Mouse (Mus musculus): ENCODE data around the gene Cuta. TPM values are rescaled to one million over a fixed set of nuclear protein-coding genes. Genes with fewer than 3 reads are reported as not detected.

Gene Cuta
- polyA plus RNA-seq, 1 experiment from 2014 or later: 152 TPM

DNA sequence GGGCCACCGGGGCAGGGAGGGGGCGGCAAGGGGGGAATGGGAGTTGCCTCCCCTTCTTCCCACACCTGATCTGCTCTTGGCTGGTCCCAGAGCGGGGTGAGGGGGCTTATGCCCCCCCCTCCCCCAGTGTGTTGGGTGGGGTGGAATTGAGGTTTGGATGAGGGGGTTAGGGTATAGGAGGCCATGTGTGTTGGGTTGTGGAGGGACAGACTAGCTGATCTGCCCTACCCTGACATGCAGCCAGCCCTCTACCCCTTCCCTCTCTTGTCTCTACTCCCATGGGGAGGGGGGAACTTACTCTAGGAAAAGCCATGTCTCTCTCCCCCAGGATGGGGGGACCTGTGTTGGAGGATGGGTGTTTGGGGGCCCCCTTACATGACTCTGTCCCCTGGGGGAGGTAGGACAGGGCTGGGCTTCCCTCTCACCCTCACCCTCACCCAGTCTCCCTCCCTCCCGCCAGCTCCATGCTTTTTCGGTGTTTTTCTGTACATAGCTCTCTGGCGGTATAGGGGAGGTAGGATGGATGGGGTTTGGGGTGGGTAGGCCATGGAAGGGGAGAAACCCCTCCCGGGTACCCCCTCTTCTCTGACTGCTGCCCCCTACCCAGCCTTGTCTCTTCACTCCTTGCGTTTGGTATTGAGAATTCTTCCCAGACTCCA lies 32.0 kb upstream of the Cuta start:
- no peak overlapping the region for H3K27ac ChIP-seq (replicated peaks)
- H3K4me2 ChIP-seq: peak overlapping the region; percentile 98
- H3K4me3 ChIP-seq: peak overlapping the region; percentile 87

DNA sequence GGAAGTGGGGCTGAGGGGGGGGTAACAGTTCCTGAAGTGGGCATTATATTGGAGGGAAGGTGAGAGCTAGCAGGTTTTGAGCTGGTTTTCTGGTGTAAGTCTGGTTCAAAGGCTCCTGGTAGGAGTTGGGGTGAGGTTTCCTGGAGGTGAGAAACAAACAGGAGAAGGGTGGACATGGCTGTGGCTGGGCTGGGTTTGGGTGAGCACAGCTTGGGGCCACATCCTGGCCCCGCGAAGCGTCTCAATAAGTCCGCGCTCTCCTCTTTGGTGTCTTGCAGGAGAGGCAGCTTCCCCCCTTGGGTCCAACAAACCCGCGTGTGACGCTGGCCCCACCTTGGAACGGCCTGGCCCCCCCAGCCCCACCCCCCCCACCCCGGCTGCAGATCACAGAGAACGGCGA lies 30.9 kb upstream of the Cuta start:
- no peak for ATAC-seq (ENCODE audit: extremely low read depth, insufficient number of reproducible peaks, low FRiP score, low TSS enrichment)
- no peak overlapping the region for H3K9ac ChIP-seq
- H3K27me3 ChIP-seq (replicated peaks): no peaks in the 10 kb centered on the region
- H3K4me2 ChIP-seq: no peak overlapping the region
- 58% methylated on average over 12 of the region's 12 CpGs for WGBS
- peaks cover 29% of the 10 kb centered on the region for H3K4me1 ChIP-seq
- H3K9me3 ChIP-seq: no peaks in the 10 kb centered on the region
- no peak overlapping the region for H3K4me3 ChIP-seq
- H3K27ac ChIP-seq (replicated peaks): no peak overlapping the region
- H3K36me3 ChIP-seq: peaks cover 51% of the 10 kb centered on the region

More for the DNA sequence above, 32.0 kb upstream of the Cuta start:
- Histone ChIP-seq H3K36me3 (peaks cover 51% of the 10 kb centered on the region), H3K9me3 (no peaks in the 10 kb centered on the region), H3K4me1 (peaks cover 40% of the 10 kb centered on the region), H3K9ac (peak overlapping the region; percentile 90), H3K27me3 (replicated peaks) (no peaks in the 10 kb centered on the region)
- WGBS: 50% methylated on average over 8 of the region's 8 CpGs
- ATAC-seq (ENCODE audit: extremely low read depth, insufficient number of reproducible peaks, low FRiP score, low TSS enrichment): no peak

DNA sequence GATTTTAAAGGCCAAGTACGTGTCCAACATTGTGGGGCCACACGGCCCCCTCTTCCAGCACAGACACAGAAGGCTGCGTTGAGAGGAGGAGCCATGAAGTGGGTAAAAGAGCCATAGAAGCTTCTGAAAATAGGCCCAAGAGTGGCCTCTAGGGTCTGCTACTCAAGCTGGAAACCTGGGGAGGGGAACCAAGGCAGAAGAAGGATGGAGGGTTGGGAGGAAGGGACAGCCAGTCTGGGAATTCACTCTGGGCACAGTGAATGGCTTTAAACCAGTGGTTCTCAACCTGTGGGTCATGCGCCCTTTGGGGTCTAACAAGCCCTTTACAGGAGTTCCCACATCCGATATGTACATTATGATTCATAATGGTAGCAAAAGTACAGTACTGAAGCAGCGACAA lies 29.9 kb upstream of the Cuta start:
- no peak overlapping the region for H3K4me3 ChIP-seq
- no peaks in the 10 kb centered on the region for H3K9me3 ChIP-seq
- no peak overlapping the region for H3K9ac ChIP-seq
- peaks cover 51% of the 10 kb centered on the region for H3K36me3 ChIP-seq
- H3K27ac ChIP-seq (replicated peaks): no peak overlapping the region
- no peak overlapping the region for H3K4me2 ChIP-seq
- no peak for ATAC-seq (ENCODE audit: extremely low read depth, insufficient number of reproducible peaks, low FRiP score, low TSS enrichment)
- 74% methylated on average over 6 of the region's 6 CpGs for WGBS
- no peaks in the 10 kb centered on the region for H3K27me3 ChIP-seq (replicated peaks)
- peaks cover 23% of the 10 kb centered on the region for H3K4me1 ChIP-seq

DNA sequence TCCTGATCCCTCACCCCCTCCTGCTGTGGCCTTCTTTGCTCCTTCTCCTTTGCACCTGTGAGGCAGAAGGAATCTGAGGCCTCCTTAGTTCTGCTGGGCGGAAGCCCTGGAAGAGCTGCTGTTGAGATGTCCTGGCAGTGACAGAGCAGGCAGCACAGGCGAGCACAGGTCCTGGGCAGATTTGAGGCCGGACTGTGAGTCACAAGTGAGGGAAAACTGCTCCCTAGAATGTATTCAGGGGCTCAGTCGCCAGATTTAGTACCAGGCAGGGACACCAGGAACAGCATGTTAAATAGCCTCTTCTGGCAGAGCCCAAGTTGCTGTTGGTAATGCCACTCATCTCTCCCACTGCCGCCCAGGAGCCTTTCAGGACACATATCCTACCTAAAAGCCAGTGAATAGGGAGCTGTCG lies 28.8 kb upstream of the Cuta start:
- H3K4me3 ChIP-seq: no peak overlapping the region
- no peaks in the 10 kb centered on the region for H3K27me3 ChIP-seq (replicated peaks)
- H3K9me3 ChIP-seq: no peaks in the 10 kb centered on the region
- no peak overlapping the region for H3K9ac ChIP-seq
- no peak overlapping the region for H3K27ac ChIP-seq (replicated peaks)
- H3K4me2 ChIP-seq: no peak overlapping the region
- H3K36me3 ChIP-seq: peaks cover 60% of the 10 kb centered on the region
- H3K4me1 ChIP-seq: peaks cover 15% of the 10 kb centered on the region
- 80% methylated on average over 6 of the region's 6 CpGs for WGBS
- no peak for ATAC-seq (ENCODE audit: extremely low read depth, insufficient number of reproducible peaks, low FRiP score, low TSS enrichment)

DNA sequence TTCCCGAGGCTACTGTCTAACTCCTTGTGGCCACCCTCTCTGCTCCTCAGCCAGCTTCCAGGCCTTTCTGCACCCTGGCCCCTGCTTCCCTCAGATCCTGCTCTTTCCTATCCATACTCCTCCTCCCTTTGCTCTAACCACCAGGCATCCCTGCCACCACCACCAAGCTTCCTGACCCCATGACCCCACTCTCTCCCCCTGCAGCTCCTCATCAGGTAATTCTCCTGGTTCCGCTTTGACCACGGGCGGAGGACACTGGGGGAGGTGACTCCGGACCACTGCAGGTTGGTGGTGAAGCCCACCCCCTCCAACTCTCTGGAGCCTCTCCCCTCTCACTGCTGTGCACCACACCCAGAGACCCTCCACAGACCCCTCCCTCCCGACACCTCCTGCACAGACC lies 28.1 kb upstream of the Cuta start:
- peaks cover 67% of the 10 kb centered on the region for H3K36me3 ChIP-seq
- H3K9me3 ChIP-seq: no peaks in the 10 kb centered on the region
- no peak overlapping the region for H3K4me2 ChIP-seq
- no peak overlapping the region for H3K9ac ChIP-seq
- no peak for ATAC-seq (ENCODE audit: extremely low read depth, insufficient number of reproducible peaks, low FRiP score, low TSS enrichment)
- peaks cover 15% of the 10 kb centered on the region for H3K4me1 ChIP-seq
- 86% methylated on average over 6 of the region's 6 CpGs for WGBS
- H3K27me3 ChIP-seq (replicated peaks): no peaks in the 10 kb centered on the region
- no peak overlapping the region for H3K27ac ChIP-seq (replicated peaks)
- H3K4me3 ChIP-seq: no peak overlapping the region

DNA sequence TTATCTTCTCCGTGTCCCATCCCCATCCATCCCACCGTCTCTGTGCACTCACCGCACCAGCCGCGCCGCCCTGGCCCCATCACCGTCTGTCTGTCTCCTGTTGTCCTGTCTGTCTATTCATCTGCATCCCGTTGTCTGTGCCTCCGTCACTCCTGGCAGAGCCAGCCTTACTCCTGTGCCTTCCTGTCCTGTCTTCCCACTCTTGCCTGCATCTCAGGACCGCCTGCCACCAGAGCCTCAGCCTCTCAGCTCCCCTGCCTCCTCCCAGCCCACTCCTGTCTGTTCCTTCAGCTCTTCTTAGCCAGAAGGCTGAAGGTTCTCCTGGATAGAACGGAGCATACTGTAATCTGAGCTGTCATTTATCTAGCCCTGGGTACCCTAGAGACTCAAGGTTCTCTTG lies 27.6 kb upstream of the Cuta start:
- no peaks in the 10 kb centered on the region for H3K27me3 ChIP-seq (replicated peaks)
- ATAC-seq (ENCODE audit: extremely low read depth, insufficient number of reproducible peaks, low FRiP score, low TSS enrichment): no peak

DNA sequence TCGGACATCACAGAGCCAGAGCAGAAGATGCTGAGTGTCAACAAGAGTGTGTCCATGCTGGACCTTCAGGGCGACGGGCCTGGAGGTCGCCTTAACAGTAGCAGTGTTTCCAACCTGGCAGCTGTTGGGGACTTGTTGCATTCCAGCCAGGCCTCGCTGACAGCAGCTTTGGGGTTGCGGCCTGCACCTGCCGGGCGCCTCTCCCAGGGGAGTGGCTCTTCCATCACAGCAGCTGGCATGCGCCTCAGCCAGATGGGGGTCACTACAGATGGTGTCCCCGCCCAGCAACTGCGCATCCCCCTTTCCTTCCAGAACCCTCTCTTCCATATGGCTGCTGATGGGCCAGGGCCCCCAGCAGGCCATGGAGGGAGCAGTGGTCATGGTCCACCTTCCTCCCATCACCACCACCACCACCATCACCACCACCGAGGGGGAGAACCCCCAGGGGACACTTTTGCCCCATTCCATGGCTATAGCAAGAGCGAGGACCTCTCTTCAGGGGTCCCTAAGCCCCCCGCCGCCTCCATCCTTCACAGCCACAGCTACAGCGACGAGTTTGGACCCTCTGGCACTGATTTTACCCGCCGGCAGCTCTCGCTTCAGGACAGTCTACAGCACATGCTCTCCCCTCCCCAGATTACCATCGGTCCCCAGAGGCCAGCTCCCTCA lies 22.3 kb upstream of the Cuta start:
- WGBS: 85% methylated on average over 21 of the region's 21 CpGs
- H3K27ac ChIP-seq (replicated peaks): no peak overlapping the region
- peaks cover 4% of the 10 kb centered on the region; the same call in 1 of the 2 replicates for H3K4me1 ChIP-seq
- H3K9me3 ChIP-seq: no peaks in the 10 kb centered on the region
- ATAC-seq (ENCODE audit: extremely low read depth, insufficient number of reproducible peaks, low FRiP score, low TSS enrichment): no peak
- peaks cover 92% of the 10 kb centered on the region for H3K36me3 ChIP-seq
- H3K9ac ChIP-seq: no peak overlapping the region
- no peaks in the 10 kb centered on the region for H3K27me3 ChIP-seq (replicated peaks)
- no peak overlapping the region for H3K4me3 ChIP-seq
- H3K4me2 ChIP-seq: no peak overlapping the region

More for the DNA sequence above, 27.6 kb upstream of the Cuta start:
- WGBS: 79% methylated on average over 11 of the region's 11 CpGs
- Histone ChIP-seq H3K9me3 (no peaks in the 10 kb centered on the region), H3K4me1 (peaks cover 10% of the 10 kb centered on the region), H3K4me2 (no peak overlapping the region), H3K9ac (no peak overlapping the region), H3K36me3 (peaks cover 72% of the 10 kb centered on the region), H3K27ac (replicated peaks) (no peak overlapping the region), H3K4me3 (no peak overlapping the region)

DNA sequence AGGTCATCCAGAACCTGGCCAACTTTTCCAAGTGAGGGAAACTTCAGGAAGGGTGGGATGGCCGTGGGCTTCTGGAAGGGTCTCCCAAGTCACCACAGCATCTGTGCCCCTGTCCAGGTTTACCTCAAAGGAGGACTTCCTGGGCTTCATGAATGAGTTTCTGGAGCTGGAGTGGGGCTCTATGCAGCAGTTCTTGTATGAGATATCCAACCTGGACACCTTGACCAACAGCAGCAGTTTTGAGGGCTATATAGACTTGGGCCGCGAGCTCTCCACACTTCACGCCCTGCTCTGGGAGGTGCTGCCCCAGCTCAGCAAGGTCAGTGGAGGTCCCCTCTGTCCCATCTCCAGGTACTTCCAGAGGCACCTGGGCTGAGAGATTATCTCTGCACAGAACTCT lies 20.4 kb upstream of the Cuta start:
- peaks cover 16% of the 10 kb centered on the region for H3K4me1 ChIP-seq
- H3K27ac ChIP-seq (replicated peaks): no peak overlapping the region
- WGBS: 86% methylated on average over 4 of the region's 4 CpGs
- ATAC-seq (ENCODE audit: extremely low read depth, insufficient number of reproducible peaks, low FRiP score, low TSS enrichment): no peak
- H3K9me3 ChIP-seq: no peaks in the 10 kb centered on the region
- peaks cover 92% of the 10 kb centered on the region for H3K36me3 ChIP-seq
- H3K4me2 ChIP-seq: no peak overlapping the region
- H3K27me3 ChIP-seq (replicated peaks): no peaks in the 10 kb centered on the region
- H3K4me3 ChIP-seq: no peak overlapping the region
- H3K9ac ChIP-seq: no peak overlapping the region

DNA sequence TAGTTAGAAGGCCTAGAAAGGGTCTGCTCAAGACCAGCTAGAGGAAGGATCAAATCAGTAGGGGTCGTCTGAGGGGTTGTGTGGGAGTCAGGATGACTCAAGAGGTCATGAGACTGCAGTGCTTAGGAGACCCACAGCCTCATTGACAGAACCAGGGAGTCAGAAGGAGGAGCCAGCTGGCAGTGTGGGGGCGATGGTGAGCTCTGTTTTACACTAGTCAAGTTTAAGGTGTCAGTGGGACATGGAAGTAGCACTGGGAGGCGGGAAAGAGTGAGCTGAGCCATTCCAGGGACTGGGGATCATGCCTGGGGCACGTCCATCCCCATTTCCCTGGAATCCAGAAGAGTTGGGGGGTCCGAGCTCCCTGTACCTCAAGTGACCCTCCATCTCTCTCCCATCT lies 19.5 kb upstream of the Cuta start:
- peaks cover 82% of the 10 kb centered on the region for H3K36me3 ChIP-seq
- no peaks in the 10 kb centered on the region for H3K9me3 ChIP-seq
- peaks cover 26% of the 10 kb centered on the region for H3K4me1 ChIP-seq
- H3K9ac ChIP-seq: no peak overlapping the region
- no peaks in the 10 kb centered on the region for H3K27me3 ChIP-seq (replicated peaks)
- H3K4me3 ChIP-seq: no peak overlapping the region
- ATAC-seq (ENCODE audit: extremely low read depth, insufficient number of reproducible peaks, low FRiP score, low TSS enrichment): no peak
- H3K27ac ChIP-seq (replicated peaks): no peak overlapping the region
- H3K4me2 ChIP-seq: no peak overlapping the region
- 59% methylated on average over 5 of the region's 5 CpGs for WGBS

DNA sequence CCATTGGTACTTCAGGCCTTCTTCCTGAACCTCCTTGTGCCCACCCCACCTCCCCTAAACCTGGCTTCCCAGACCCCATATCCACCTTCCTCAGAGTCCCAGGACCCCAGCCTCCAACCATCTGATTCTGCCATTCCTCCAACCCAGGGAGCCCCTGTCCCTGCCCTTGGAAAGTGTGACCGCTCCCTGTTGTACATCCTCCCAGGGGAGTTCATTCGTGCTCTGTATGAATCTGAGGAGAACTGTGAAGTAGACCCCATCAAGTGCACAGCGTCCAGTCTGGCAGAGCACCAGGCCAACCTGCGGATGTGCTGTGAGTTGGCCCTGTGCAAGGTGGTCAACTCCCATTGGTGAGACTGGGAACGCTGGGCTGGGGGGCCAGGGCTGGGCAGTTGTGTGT lies 18.5 kb upstream of the Cuta start:
- Histone ChIP-seq H3K27me3 (replicated peaks) (no peaks in the 10 kb centered on the region; the same call in 1 of the 2 replicates), H3K36me3 (peaks cover 75% of the 10 kb centered on the region), H3K9me3 (no peaks in the 10 kb centered on the region), H3K27ac (replicated peaks) (no peak overlapping the region), H3K4me2 (no peak overlapping the region), H3K4me3 (no peak overlapping the region), H3K9ac (no peak overlapping the region), H3K4me1 (peaks cover 36% of the 10 kb centered on the region)
- WGBS: 89% methylated on average over 5 of the region's 5 CpGs
- no peak for ATAC-seq (ENCODE audit: extremely low read depth, insufficient number of reproducible peaks, low FRiP score, low TSS enrichment)

DNA sequence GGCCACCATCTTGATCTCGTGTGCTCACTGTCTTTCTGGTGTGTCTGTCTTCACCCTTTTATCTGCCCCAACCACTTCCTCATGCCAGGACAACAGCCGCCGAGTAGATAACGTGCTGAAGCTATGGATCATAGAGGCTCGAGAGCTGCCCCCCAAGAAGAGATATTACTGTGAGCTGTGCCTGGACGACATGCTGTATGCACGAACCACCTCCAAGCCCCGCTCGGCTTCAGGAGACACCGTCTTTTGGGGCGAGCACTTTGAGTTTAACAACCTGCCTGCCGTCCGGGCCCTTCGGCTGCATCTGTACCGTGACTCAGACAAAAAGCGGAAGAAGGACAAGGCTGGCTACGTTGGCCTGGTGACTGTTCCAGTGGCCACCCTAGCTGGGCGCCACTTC lies 17.5 kb upstream of the Cuta start:
- peaks cover 46% of the 10 kb centered on the region for H3K4me1 ChIP-seq
- no peak overlapping the region for H3K4me3 ChIP-seq
- WGBS: 66% methylated on average over 18 of the region's 18 CpGs
- no peak for ATAC-seq (ENCODE audit: extremely low read depth, insufficient number of reproducible peaks, low FRiP score, low TSS enrichment)
- H3K4me2 ChIP-seq: peak overlapping the region; percentile 7; the same call in 1 of the 2 replicates
- H3K36me3 ChIP-seq: peaks cover 65% of the 10 kb centered on the region
- H3K27me3 ChIP-seq (replicated peaks): no peaks in the 10 kb centered on the region; the same call in 1 of the 2 replicates
- H3K27ac ChIP-seq (replicated peaks): 0 out of 2 replicates have a peak overlapping the region, but pooled peaks have one; percentile 8
- no peaks in the 10 kb centered on the region for H3K9me3 ChIP-seq
- peak overlapping the region; percentile 19; the same call in 1 of the 2 replicates for H3K9ac ChIP-seq

DNA sequence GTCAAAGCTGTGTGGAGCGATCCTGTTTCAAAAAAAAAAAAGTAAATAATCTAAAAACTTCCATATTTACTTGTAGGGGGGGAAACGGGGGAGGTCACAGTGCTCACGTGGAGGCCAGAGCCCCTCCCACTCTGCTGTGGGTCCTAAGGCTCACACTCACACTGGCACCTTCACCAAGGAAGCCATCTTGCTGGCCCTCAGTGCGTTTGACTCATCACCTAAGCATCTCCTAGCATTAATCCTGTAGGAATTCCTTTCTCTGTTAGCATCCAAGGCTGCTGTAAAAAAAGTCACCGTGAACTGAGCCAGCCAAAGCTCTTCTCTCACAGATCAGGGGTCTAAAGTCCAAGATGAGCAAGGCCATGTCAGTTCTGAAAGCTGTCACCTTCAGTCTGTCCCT lies 16.9 kb upstream of the Cuta start:
- no peaks in the 10 kb centered on the region for H3K9me3 ChIP-seq
- peaks cover 51% of the 10 kb centered on the region for H3K4me1 ChIP-seq
- no peaks in the 10 kb centered on the region; the same call in 1 of the 2 replicates for H3K27me3 ChIP-seq (replicated peaks)
- no peak for ATAC-seq (ENCODE audit: extremely low read depth, insufficient number of reproducible peaks, low FRiP score, low TSS enrichment)
- no peak overlapping the region for H3K4me3 ChIP-seq
- H3K36me3 ChIP-seq: peaks cover 59% of the 10 kb centered on the region
- 68% methylated on average over 5 of the region's 5 CpGs for WGBS
- no peak overlapping the region for H3K9ac ChIP-seq
- H3K4me2 ChIP-seq: peak overlapping the region; percentile 7; the same call in 1 of the 2 replicates
- H3K27ac ChIP-seq (replicated peaks): 0 out of 2 replicates have a peak overlapping the region, but pooled peaks have one; percentile 8

All from heart, embryonic 13.5 days (tissue).